Mouse (Mus musculus) 416B (cell line): ENCODE measurements around the gene Gtf2h2.
"Not testable (repeated sequence)": the region's sequence is repeated elsewhere in the genome, so short reads cannot be mapped to it uniquely, and the experiment has no call there.

ENCODE experiments used
- DNase-seq: peaks from one replicate; pipeline ENCODE4 v3.0.0; 2011; ENCODE audit warnings: low read depth

The Gtf2h2 gene

DNA sequence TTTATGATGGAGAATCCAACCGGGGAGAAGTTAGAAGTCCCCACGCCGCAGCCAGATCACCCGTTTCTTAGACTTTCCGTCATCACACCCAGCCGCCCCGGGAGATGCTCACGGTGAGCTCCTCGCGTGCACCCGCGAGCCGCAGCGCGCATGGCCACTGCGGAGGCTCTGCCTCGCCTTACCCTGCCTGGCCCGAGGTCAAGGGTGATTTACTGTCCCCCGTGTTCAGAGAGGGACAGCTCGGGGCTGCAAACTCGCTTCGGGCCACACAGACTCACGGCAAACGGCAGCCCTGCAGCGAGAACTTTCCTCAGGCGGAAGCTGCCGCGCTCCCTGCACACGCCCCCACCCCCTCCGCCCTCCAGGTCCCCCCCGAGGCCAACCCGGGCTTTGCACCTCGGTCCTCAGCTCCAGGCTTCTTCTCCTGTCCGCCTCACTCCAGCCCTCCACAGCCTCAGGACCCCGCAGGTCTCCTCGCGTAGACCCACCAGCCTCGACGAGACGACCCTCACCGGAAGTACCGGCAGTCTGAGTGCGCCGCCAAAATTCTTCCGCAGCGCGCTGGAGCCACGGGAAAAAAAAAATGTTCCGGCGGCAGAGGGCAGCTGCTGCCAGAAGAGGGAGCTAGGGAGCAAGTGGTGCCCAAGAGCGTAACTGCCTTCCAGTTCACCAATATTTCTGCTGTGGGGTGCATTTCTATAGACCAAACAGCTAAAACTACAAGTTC, at the start of gene Gtf2h2:
TSS of gene Gtf2h2 (minus strand) at position 519 of the 727 bp plus-strand sequence.
- DNase-seq: peak; percentile 91

DNA sequence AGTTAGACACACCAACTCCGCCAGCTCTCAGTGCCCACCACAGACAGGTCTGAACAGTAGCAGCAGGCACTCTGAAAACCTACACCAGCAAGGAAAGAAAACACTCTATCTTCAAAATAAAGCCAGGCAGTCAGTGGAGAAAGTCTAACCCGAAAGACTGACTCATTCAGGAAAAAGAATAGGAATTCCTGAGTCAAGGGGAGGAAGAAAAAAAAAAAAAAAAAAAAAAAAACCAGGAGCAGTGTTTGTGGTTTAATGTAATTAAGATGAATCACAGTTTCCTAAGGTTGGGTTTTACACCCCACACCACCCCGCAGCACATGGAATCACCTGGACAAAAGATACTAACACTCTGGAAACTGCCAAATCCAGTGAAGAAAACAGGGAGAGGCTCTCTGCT, 43.8 kb upstream of the Gtf2h2 start:
- peak; percentile 47 for DNase-seq

DNA sequence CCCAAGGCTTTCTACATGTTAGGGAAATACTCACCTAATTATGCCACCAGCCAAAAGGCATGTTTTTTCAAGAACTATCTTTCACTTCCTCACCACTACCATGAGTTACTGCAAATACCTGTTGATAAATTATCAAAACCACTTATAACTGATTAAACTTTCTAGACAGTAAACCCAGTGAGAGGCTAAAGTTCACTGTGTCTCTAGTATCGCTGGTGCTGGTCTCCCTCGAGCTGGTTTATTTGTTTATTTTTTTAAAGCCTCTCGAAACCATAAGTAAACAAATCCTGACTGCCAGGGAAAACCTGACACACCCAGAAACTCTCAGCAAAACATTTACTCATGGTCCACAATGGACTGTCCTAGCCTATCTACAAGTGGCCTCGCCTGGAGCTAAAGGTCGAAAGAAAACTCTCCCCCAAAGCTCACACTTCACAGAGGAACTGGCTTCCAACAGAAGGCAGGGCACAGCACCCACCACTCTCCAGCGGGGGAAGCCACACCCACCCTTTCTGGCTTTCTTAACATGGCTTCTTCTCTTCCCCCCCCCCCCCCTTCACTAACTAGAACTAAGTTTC, 40.5 kb upstream of the Gtf2h2 start:
- DNase-seq: no peak

DNA sequence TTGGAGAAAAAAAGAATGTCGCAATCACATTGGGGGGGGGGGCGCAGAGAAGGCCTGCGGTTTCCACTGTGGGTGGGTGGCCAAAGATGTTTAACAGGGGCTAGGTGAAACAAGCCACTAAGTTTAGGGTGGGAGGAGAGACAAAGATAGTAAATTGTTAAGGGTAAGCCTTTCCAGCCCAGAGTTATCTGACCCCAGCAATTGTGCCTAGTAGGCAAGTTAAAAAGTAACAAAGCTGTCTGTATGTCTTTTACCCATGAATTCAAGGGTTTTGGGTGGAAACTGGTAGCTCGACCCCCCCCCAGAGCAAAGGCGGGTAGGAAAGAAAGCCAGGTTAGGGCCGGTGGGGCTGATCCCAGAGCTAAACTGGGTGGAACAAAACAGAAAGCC, 34.3 kb upstream of the Gtf2h2 start:
- DNase-seq: no peak

DNA sequence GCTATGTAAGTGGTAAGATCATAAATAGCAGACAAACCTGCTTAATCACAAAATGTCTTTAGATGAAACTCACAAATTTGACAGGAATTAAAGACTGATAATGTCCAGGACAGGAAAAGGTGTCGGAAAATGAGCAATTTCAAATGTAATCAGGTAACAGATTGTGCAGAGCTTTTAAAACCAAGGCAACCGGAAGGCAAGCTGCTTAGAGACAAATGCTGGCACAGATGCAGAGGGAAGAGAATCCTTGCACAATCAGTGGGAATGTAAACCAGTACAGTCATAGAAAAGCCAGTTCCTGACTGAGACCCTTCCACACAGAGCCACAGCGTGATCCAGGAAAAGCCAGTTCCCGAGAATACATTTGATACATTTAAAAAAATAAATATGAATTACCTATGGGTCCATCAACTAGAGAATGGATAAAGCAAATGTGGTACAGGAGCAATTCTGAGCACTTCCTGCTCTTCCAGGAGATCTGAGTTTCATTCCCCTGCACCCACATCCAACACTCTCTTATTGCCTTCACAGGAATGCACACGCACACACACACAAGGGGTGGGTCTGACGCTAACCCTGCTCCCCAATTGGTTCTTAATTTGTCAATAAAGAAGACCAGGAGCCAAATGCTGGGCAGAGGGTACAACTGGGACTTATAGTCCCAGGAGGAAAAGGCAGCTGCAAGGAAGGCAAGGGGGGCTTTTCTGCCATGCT, 33.7 kb upstream of the Gtf2h2 start:
- DNase-seq: no peak

DNA sequence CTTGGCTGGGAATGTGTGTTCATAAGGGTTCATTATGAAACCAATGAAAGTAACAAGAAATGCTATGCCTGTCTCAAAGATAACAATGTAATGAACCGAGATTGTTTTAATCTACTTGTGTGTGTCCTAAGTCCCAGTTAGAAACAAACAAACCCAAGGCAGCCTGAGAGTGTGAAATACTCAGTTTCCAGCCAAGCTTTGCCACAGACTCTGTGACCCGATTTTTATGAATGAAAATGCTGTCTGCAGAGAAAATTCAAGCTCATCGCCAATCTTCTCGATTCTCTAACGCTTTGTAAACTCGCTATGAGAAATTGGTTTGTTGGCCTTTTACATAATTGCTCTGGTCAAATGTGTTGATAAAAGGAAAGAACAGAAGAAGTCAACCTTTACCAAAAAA, 32.5 kb upstream of the Gtf2h2 start:
- DNase-seq: no peak

DNA sequence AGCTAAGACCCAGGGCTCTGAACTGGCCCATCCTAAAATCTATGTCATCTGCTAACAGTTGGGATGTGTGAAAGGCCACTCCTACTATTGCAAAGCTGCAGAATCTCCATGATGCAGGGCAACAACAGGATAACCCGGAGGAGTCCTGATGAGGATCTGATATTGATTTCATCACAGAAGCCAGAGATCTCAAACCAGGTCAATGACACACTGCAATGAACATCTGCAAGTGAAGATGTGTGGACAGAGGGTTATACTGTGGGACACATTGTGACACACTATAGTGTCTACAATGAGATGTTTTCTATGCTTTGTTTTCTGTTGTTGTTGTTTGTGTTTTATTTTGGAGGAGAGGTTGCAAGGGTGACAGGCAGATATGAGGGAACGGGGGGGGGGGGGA, 31.3 kb upstream of the Gtf2h2 start:
- no peak for DNase-seq

DNA sequence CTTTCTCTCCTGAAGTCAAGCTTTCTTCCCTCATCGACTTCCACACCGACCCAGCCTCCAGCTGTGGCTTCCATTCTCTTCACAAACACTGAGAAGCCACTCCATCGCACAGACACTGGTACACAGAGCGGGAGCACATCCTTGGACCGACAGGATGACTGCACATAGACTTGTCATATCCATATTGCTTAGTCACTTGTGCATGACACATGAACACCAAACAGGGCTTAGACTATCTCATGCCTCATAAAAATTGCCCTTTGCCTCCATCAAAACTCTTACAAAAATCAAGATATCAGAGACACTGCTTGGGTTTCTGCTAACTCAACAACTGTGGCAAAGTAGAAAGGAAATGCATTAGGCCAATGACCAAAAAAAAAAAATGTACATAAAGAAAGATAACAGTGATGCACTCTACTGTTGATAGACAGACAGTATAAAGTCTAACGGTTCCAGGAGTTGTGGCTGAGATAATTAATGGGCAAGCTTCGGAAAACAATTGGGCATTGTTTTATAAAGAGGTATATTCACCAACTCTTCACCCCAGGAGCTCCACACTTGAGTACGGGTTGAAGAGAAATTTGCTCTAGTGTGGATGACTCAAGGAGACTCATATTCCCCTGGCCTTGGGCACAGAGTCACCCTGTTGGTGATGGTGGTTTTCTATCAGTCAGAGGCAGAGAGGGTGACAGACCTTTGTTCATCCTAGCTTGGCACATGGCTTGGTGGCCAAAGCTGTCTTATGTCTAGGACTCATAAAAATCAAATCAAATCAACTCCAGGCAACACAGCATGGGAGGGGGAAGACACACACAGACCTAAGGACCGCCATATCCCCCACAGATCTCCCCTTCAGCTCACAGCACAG, 29.6 kb upstream of the Gtf2h2 start:
- no peak for DNase-seq

DNA sequence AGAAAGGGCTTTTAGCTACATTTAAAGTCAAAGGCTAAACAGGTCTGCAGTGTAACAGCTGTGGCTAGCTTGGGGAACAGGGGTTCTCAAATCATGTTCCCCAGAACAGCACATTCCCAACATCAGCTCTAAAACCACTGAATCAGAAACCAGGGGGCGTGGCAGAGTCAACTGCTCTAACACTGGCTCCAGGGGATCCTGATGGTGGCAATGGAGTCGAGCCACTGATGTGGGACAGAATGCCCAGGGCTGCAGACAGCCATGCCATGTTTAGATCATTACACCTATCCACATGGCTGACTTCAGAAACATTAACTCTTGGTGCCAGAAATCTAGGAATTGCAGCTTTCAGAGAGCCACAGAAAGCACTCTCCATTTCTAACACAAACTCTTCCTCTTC, 26.8 kb upstream of the Gtf2h2 start:
- no peak for DNase-seq

DNA sequence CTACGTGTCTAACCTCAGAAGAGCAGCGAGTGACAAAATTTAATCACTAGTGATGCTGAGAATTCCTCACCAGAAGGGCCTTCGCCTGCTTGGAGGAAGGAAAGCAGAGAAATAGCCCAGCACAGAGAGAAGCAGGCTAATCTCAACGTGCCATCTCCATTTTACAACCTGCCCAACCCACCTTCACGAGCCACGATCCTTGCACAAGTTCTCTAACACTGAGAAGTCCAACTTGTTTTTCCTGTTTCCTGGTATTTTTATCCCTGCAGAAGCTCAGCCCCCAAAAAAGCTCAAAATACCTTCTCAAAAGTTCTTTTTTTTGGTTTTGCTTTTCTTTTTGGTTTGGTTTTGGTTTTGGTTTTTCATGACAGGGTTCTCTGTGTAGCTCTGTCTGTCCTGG, 25.8 kb upstream of the Gtf2h2 start:
- DNase-seq: no peak

DNA sequence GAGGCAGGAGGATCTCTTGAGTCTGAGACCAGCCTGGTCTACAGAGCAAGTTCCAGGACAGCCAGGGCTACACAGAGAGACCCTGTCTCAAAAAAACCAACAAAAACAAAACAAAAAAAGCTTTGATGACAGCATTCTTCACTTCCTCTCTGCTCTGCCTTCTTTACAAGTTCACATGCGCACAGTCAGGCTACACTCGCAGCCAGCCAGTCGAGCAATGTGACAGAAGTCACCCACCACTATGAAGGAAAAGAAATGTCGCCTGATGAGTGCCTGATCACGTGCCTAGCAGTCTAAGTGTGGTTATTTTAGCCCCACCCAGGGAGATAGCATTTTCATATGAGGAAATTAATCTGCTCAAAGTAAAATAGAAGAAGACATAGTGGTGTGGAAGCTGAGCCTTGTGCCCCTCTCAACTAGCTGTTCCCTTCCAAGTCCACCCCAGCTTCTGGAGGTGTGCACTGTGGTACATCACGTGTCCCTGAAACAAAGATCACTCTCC, 25.3 kb upstream of the Gtf2h2 start:
- no peak for DNase-seq

DNA sequence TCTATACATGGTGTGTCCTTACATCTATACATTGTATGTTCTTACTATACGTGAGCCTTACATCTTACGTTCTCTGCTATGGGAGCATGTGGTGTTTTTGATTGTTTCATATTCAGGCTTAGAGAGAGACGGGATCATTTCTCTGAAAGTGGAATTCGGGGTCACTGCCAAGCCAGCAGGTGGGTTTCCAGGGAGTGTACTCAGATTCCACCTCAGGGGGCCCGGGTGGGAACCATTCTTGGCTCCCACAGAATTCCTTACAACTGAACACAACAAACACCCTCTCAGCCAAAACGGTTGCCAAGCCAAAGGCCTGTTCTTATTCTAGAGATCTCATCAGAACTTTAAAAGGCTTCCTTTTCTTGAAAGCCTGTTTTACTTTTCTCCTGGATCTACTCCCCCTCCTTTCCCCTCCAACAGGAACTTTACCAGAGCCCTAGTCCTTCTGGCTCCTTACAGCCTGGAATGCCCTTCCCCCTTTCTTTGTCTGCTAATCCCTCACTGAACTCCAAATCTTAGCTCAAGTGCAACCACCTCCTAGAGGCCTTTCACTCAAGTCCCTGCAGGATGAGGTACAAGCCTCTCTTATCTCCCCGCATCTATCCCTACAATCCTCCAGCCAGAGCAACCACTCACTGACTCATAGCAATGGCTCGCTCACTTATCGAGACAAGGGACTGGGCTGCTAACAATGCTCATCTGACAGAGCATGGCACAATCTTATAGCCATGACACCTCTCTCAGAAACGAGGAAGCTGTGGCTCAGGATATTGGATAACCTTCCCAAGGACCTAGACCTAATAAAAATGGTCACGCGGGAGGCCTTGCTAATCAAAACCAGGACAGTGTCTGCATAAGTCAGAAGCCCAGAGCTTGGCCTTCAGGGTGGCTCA, 24.1 kb upstream of the Gtf2h2 start:
- DNase-seq: no peak

DNA sequence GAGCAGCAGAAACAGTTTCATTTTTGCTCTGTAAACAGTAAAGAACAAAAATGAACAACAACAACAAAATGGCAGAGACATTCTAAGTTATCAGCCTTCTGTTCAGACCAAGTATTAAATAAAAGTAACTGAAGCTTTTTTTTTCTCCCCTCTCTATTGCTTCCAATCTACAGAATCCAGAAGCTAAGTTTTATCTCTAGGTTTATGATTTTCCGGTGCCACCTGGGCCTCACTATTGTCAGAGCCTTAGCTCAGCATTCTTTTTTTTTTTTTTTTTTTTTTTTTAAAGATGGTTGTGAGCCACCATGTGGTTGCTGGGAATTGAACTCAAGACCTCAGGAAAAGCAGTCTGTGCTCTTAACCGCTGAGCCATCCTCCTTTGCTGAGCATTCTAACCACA, 20.4 kb upstream of the Gtf2h2 start:
- no peak for DNase-seq

DNA sequence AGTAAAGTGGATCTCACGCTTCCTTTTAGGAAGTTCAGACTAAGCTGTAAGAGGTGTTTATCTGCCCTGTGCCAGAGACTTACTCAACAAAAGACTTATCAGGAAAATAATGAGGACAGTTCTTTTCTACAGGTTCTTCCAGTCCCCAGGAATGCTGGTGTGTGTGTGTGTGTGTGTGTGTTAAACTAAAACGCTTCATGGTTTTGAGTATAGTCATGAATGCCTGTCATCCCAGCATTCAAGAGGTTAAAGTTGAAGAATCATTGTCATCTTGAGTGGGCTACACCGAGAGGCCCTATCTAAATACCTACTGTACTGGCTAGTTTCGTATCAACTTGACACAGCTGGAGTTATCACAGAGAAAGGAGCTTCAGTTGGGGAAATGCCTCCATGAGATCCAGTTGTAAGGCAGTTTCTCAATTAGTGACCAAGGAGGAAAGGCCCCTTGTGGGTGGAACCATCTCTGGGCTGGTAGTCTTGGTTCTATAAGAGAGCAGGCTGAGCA, 19.5 kb upstream of the Gtf2h2 start:
- no peak for DNase-seq

DNA sequence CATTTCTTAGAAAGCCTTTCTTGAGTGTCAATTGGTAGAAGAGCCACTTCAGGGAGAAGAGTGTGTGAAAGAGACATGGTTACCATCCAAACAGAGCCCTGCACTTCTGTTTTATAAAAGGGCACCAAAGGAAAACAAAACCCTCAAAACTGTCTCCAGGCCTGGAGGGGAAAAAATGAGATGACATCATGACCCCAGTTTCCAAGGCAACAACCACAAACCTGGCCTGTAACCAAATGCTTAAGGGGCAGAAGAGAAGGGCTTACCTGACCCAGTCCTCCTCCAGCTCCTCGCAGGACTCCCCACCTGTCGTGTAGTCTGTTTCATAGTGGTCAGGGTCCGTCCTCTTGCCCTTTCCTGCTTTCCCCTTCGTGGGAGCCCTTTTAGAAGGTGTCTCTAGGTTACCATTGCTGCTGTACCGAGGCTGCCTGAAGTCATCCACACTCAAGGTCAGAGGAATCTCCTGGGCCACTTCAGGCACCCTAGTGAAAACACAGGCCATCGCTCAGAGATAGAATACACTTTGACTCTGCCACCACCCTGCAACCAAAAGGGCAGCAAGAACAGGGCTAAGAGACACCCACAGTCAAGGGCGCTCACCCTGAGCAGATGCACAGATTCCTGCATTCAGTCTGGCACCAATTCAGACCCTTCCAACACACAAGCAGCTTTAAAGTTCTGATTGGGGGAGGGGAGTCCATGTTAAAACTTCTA, 18.9 kb upstream of the Gtf2h2 start:
- peak; percentile 75 for DNase-seq

DNA sequence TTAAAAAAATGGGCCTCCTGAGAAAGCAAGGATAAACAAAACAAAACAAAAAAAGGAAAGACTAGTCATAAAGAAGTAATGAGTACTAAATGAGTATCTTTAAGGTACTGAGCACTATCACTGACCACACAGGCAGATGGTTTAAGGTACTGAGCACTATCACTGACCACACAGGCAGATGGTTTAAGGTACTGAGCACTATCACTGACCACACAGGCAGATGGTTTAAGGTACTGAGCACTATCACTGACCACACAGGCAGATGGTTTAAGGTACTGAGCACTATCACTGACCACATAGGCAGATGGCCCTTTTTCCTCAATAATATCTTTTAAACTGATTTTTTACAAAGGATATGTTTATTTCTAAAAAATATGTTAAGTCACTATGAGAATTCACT, 7.2 kb upstream of the Gtf2h2 start:
- not testable (repeated sequence) for DNase-seq

DNA sequence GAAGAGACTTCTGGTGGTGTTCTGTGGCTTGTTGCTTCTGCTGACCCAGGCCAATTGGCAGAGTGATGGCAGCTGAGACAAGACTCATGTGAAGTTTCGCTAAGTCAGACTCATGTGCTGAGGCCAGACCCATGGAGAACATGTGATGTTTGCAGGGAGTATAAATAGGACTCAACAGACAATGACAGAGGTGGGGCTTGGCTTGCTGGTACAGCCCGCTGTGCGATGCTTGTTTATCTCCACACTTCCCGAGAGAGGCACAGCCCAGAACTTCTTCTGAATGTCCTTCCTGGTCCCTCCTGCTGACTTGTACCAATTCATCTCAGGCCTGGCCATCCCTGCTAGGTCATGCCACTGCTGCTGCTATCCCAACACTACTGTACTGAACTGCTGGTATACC, 3.0 kb upstream of the Gtf2h2 start:
- DNase-seq: no peak

DNA sequence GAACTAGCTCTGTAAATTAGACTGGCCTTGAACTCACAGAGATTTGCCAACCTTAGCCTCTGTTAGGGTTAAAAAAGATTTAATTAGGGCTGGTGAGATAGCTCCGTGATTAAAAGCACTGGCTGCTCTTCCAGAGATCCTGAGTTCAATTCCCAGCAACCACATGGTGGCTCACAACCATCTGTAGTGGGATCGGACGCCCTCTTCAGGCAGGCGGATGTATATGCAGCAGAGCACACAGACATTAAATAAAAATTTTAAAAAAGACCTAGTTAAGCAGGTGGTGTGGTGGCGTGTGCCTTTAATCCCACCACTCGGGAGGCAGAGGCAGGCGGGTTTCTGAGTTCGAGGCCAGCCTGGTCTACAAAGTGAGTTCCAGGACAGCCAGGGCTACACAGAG, 2.0 kb upstream of the Gtf2h2 start:
- DNase-seq: peak; percentile 25

DNA sequence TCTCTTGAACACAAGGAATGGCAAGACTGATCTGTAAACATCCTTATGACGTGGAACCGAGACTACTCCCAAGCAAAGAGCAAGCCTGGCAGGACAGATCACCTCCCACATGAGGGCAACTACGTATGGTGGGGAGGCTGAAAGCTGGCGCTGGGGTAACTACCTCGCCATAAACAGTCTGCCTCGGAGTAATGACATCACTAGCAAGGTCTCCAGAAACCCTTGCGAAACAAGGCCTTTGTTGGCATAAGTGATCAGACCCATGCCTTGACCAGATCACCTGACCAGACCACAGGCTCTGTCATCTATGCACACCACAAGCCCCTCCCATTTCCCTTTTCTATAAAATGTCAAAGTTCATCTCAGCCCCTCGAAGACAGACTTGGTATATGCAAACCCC, 934 bp upstream of the Gtf2h2 start:
- peak; percentile 95 for DNase-seq

DNA sequence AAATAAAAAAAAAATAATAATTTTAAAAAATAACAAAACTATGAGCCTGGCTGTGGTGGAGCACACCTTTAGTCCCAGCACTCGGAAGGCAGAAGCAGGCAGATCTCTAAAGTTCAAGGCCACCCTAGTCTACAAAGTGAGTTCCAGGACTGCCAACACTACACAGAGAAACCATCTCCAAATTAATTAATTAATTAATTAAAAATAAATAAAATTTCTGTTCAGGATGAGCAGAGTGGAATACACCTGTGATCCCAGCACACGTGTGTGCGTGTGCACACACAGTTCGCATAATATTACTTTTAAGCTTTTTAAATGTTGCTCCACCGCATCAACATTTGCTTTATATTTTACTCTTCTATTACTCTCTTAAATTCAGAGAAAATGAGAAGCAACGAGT, 756 bp downstream of the Gtf2h2 start:
- no peak for DNase-seq
